ENCODE assay signal across 9 mouse cellular contexts in genomic region chr2:91948151-91948509, GRCm38 (mm10). TPM values are rescaled to one million over a fixed set of nuclear protein-coding genes. Genes with fewer than 3 reads are reported as not detected.
A peak's percentile ranks its signal among the peaks of the same experiment; 100 is the strongest.
DNase-seq lines count a peak whose midpoint lies in the region; ATAC-seq and TF ChIP-seq lines count a peak whose summit lies in the region.
"Had no signal": no experiment of that assay in that cellular context is flagged by ENCODE, and none has a peak within 500 bp of the region (broad histone marks: within the 10 kb centered on the region; RNA-seq: fewer than 3 reads in every experiment).

No protein-coding gene starts in this region.

- H3K9me3 ChIP-seq in midbrain, embryonic 11.5 days (ENCODE audit: control insufficient read depth, low read length), result no peaks in the 10 kb centered on the region
- H3K9me3 ChIP-seq in midbrain, postnatal 0 days (ENCODE audit: low read length), result no peaks in the 10 kb centered on the region
- no peaks in the 10 kb centered on the region for H3K9me3 ChIP-seq in forebrain, embryonic 16.5 days (ENCODE audit: control insufficient read depth, low read length)
- no peaks in the 10 kb centered on the region for H3K9me3 ChIP-seq in liver, embryonic 13.5 days (replicated peaks)

- peaks cover 27% of the 10 kb centered on the region for H3K4me1 ChIP-seq in midbrain, embryonic 11.5 days (ENCODE audit: control insufficient read depth, insufficient read depth, low read length)
- 0 out of 2 replicates have a peak, but pooled peaks cover 14% of the 10 kb centered on the region for H3K4me1 ChIP-seq in midbrain, postnatal 0 days (ENCODE audit: insufficient read depth, low read length)
- peaks cover 41% of the 10 kb centered on the region for H3K4me1 ChIP-seq in forebrain, embryonic 16.5 days (replicated peaks; ENCODE audit: control insufficient read depth, insufficient read depth, low read length)
- peaks cover 97% of the 10 kb centered on the region for H3K4me1 ChIP-seq in liver, embryonic 13.5 days (replicated peaks)
- H3K4me1 ChIP-seq in small intestine, adult 2 months (ENCODE audit: control insufficient read depth, insufficient read depth, insufficient read length, low read length), result peaks cover 37% of the 10 kb centered on the region

- TF ChIP-seq CTCF in midbrain, postnatal 0 days (IDR thresholded peaks at IDR 0.05), result no peak
- TF ChIP-seq CTCF in small intestine, adult 2 months (IDR thresholded peaks at IDR 0.05; ENCODE audit: extremely low read depth, insufficient read length, insufficient replicate concordance, low read depth, low read length), result no peak

- no peaks in the 10 kb centered on the region for H3K27me3 ChIP-seq in midbrain, embryonic 11.5 days (ENCODE audit: control insufficient read depth, insufficient read depth, low read length)
- no peaks in the 10 kb centered on the region for H3K27me3 ChIP-seq in midbrain, postnatal 0 days (ENCODE audit: insufficient read depth, low read length)
- H3K27me3 ChIP-seq in forebrain, embryonic 16.5 days (replicated peaks; ENCODE audit: control insufficient read depth, insufficient read depth, low read length), result no peaks in the 10 kb centered on the region
- H3K27me3 ChIP-seq in liver, embryonic 13.5 days, result no peaks in the 10 kb centered on the region
- H3K27me3 ChIP-seq in small intestine, adult 2 months (ENCODE audit: control insufficient read depth, insufficient read depth, low read length), result no peaks in the 10 kb centered on the region

- H3K27ac ChIP-seq in midbrain, embryonic 11.5 days (ENCODE audit: low read depth, low read length), result no peak overlapping the region
- H3K27ac ChIP-seq in midbrain, postnatal 0 days (ENCODE audit: low read depth, low read length), result no peak overlapping the region
- H3K27ac ChIP-seq in forebrain, embryonic 16.5 days (ENCODE audit: low read length), result 0 out of 2 replicates have a peak overlapping the region, but pooled peaks have one; percentile 24
- peak overlapping the region; percentile 97 for H3K27ac ChIP-seq in liver, embryonic 13.5 days
- H3K27ac ChIP-seq in small intestine, adult 2 months (ENCODE audit: insufficient read depth, low read depth, low read length), result peak overlapping the region; percentile 56

- H3K36me3 ChIP-seq in midbrain, embryonic 11.5 days (ENCODE audit: control insufficient read depth, insufficient read depth, low read length), result no peaks in the 10 kb centered on the region
- H3K36me3 ChIP-seq in midbrain, postnatal 0 days (ENCODE audit: insufficient read depth, low read length), result no peaks in the 10 kb centered on the region; the same call in 1 of the 2 replicates
- no peaks in the 10 kb centered on the region for H3K36me3 ChIP-seq in forebrain, embryonic 16.5 days (ENCODE audit: control insufficient read depth, insufficient read depth)
- peaks cover 30% of the 10 kb centered on the region for H3K36me3 ChIP-seq in liver, embryonic 13.5 days
- peaks cover 12% of the 10 kb centered on the region for H3K36me3 ChIP-seq in small intestine, adult 2 months (ENCODE audit: control insufficient read depth, insufficient read depth, low read length)

- intact Hi-C loops in left cerebral cortex, postnatal 14 days (cut with DNase I), result no loop called here

- ATAC-seq in midbrain, embryonic 11.5 days (ENCODE audit: low FRiP score), result no peak
- no peak for ATAC-seq in midbrain, postnatal 0 days (ENCODE audit: low FRiP score)
- ATAC-seq in forebrain, embryonic 16.5 days, result no peak
- peak; percentile 45 for ATAC-seq in liver, embryonic 13.5 days (ENCODE audit: low read depth)

- no peak for DNase-seq in midbrain, embryonic 11.5 days (ENCODE audit: low spot score, missing footprints)
- no peak for DNase-seq in midbrain, postnatal 0 days (ENCODE audit: low spot score)
- peak; percentile 68 for DNase-seq in liver, embryonic 13.5 days
- no peak for DNase-seq in left cerebral cortex, postnatal 14 days (ENCODE audit: low spot score in 2 of 2)
- DNase-seq in layer of hippocampus, adult 18-20 months (ENCODE audit: low spot score in 2 of 2), result no peak
- no peak for DNase-seq in MN1 (ENCODE audit: low spot score)
- DNase-seq: thymus, postnatal 4 days had no signal

- peak overlapping the region; percentile 4; the same call in 1 of the 2 replicates for H3K9ac ChIP-seq in midbrain, embryonic 11.5 days (ENCODE audit: low read length)
- H3K9ac ChIP-seq in midbrain, postnatal 0 days (replicated peaks; ENCODE audit: low read length, poor library complexity, severe bottlenecking), result no peak overlapping the region
- H3K9ac ChIP-seq in forebrain, embryonic 16.5 days (replicated peaks; ENCODE audit: low read depth, low read length), result no peak overlapping the region
- H3K9ac ChIP-seq in liver, embryonic 13.5 days, result peak overlapping the region; percentile 85

- no peak for TF ChIP-seq POLR2A in small intestine, adult 2 months (IDR thresholded peaks at IDR 0.05; ENCODE audit: low read depth, low read length)

- no peak overlapping the region for H3K4me2 ChIP-seq in midbrain, embryonic 11.5 days
- H3K4me2 ChIP-seq in midbrain, postnatal 0 days (ENCODE audit: low read depth, low read length, poor library complexity, severe bottlenecking), result no peak overlapping the region
- no peak overlapping the region for H3K4me2 ChIP-seq in forebrain, embryonic 16.5 days (ENCODE audit: low read length)
- H3K4me2 ChIP-seq in liver, embryonic 13.5 days, result peak overlapping the region; percentile 81

- H3K4me3 ChIP-seq in midbrain, embryonic 11.5 days (ENCODE audit: low read depth, low read length), result no peak overlapping the region
- no peak overlapping the region for H3K4me3 ChIP-seq in midbrain, postnatal 0 days (ENCODE audit: low read depth, low read length)
- no peak overlapping the region for H3K4me3 ChIP-seq in forebrain, embryonic 16.5 days (replicated peaks; ENCODE audit: low read length)
- peak overlapping the region; percentile 63 for H3K4me3 ChIP-seq in liver, embryonic 13.5 days (replicated peaks)
- peak overlapping the region; percentile 10; the same call in 1 of the 2 replicates for H3K4me3 ChIP-seq in small intestine, adult 2 months (ENCODE audit: low read depth, low read length)

- WGBS in midbrain, embryonic 11.5 days, result 78% methylated on average over 6 of the region's 6 CpGs
- 84% methylated on average over 6 of the region's 6 CpGs for WGBS in midbrain, postnatal 0 days
- WGBS in forebrain, embryonic 16.5 days, result 86% methylated on average over 6 of the region's 6 CpGs
- WGBS in liver, embryonic 13.5 days (ENCODE audit: insufficient replicate concordance), result 15% methylated on average over 6 of the region's 6 CpGs
- WGBS in small intestine, adult 2 months, result 30% methylated on average over 6 of the region's 6 CpGs

RNA-seq across cellular contexts. Expression of gene Gm9821, which starts 2.6 kb away (rescaled TPM):
- polyA plus RNA-seq in midbrain, embryonic 11.5 days (2014; fragmentation: Nextera tagmentation; extraction: Ambion mirVana), result 0.25 TPM in 1 of 2 replicates, not detected in the other
- 0.11 TPM in 1 of 2 replicates, not detected in the other for total RNA-seq in midbrain, postnatal 0 days (2014; rRNA removed)
- 0.14 TPM in 1 of 2 replicates, not detected in the other for polyA plus RNA-seq in midbrain, postnatal 0 days (2015; fragmentation: Nextera tagmentation; extraction: Ambion mirVana)
- 0.37 and 0.46 TPM in 2 replicates for polyA plus RNA-seq in forebrain, embryonic 16.5 days (2015; fragmentation: Nextera tagmentation; extraction: Ambion mirVana)
- polyA plus RNA-seq in liver, embryonic 13.5 days (2015; fragmentation: Nextera tagmentation; extraction: Ambion mirVana), result 0.80 and 0.89 TPM in 2 replicates
- polyA plus RNA-seq in small intestine, adult 2 months (2012; rRNA removed), result not detected in 2 replicates
- total RNA-seq in left cerebral cortex, postnatal 14 days (2021), result not detected
- total RNA-seq in layer of hippocampus, adult 18-20 months (2021), result not detected

RNA-seq across cellular contexts. Expression of gene Mdk, which starts 16.0 kb away (rescaled TPM):
- 926 and 968 TPM in 2 replicates for polyA plus RNA-seq in midbrain, embryonic 11.5 days (2014; fragmentation: Nextera tagmentation; extraction: Ambion mirVana)
- 39.0 and 40.8 TPM in 2 replicates for total RNA-seq in midbrain, postnatal 0 days (2014; rRNA removed)
- 71.0 and 71.4 TPM in 2 replicates for polyA plus RNA-seq in midbrain, postnatal 0 days (2015; fragmentation: Nextera tagmentation; extraction: Ambion mirVana)
- 256 and 290 TPM in 2 replicates for polyA plus RNA-seq in forebrain, embryonic 16.5 days (2015; fragmentation: Nextera tagmentation; extraction: Ambion mirVana)
- polyA plus RNA-seq in liver, embryonic 13.5 days (2015; fragmentation: Nextera tagmentation; extraction: Ambion mirVana), result 50.1 and 52.2 TPM in 2 replicates
- 2.4 and 5.9 TPM in 2 replicates for polyA plus RNA-seq in small intestine, adult 2 months (2012; rRNA removed)
- 10 to 100 TPM; 24.9 to 26.3 TPM for total RNA-seq in left cerebral cortex, postnatal 14 days (2021)
- total RNA-seq in layer of hippocampus, adult 18-20 months (2021), result 10 to 100 TPM; 23.9 to 25.5 TPM

RNA-seq across cellular contexts. Expression of gene Chrm4, which starts 21.1 kb away (rescaled TPM):
- 0.26 and 0.37 TPM in 2 replicates for polyA plus RNA-seq in midbrain, embryonic 11.5 days (2014; fragmentation: Nextera tagmentation; extraction: Ambion mirVana)
- 1.8 and 4.0 TPM in 2 replicates for total RNA-seq in midbrain, postnatal 0 days (2014; rRNA removed)
- polyA plus RNA-seq in midbrain, postnatal 0 days (2015; fragmentation: Nextera tagmentation; extraction: Ambion mirVana), result 0.25 and 0.34 TPM in 2 replicates
- polyA plus RNA-seq in forebrain, embryonic 16.5 days (2015; fragmentation: Nextera tagmentation; extraction: Ambion mirVana), result 2.4 and 2.6 TPM in 2 replicates
- polyA plus RNA-seq in liver, embryonic 13.5 days (2015; fragmentation: Nextera tagmentation; extraction: Ambion mirVana), result 0.07 and 0.09 TPM in 2 replicates
- polyA plus RNA-seq in small intestine, adult 2 months (2012; rRNA removed), result 2.2 and 2.9 TPM in 2 replicates
- 10 to 100 TPM; 37.3 to 42.0 TPM for total RNA-seq in left cerebral cortex, postnatal 14 days (2021)
- 10 to 100 TPM; 32.0 to 32.6 TPM for total RNA-seq in layer of hippocampus, adult 18-20 months (2021)

RNA-seq across cellular contexts. Expression of gene Dgkz, which starts 27.5 kb away (rescaled TPM):
- 19.2 and 23.7 TPM in 2 replicates for polyA plus RNA-seq in midbrain, embryonic 11.5 days (2014; fragmentation: Nextera tagmentation; extraction: Ambion mirVana)
- total RNA-seq in midbrain, postnatal 0 days (2014; rRNA removed), result 99.8 and 144 TPM in 2 replicates
- 35.1 and 36.6 TPM in 2 replicates for polyA plus RNA-seq in midbrain, postnatal 0 days (2015; fragmentation: Nextera tagmentation; extraction: Ambion mirVana)
- polyA plus RNA-seq in forebrain, embryonic 16.5 days (2015; fragmentation: Nextera tagmentation; extraction: Ambion mirVana), result 28.7 and 33.6 TPM in 2 replicates
- polyA plus RNA-seq in liver, embryonic 13.5 days (2015; fragmentation: Nextera tagmentation; extraction: Ambion mirVana), result 24.7 and 28.0 TPM in 2 replicates
- polyA plus RNA-seq in small intestine, adult 2 months (2012; rRNA removed), result 165 and 295 TPM in 2 replicates
- total RNA-seq in left cerebral cortex, postnatal 14 days (2021), result 100 to 1,000 TPM; 342 to 377 TPM
- 100 to 1,000 TPM; 499 to 596 TPM for total RNA-seq in layer of hippocampus, adult 18-20 months (2021)

Comparison
In these comparisons a context has a peak if more than half of its experiments do, and no peak if none do; other contexts are left out.
1. H3K9ac ChIP-seq: peak in midbrain, embryonic 11.5 days (single experiment) and liver, embryonic 13.5 days (single experiment); none in midbrain, postnatal 0 days (single experiment) and forebrain, embryonic 16.5 days (single experiment).
2. H3K27ac ChIP-seq: peak in forebrain, embryonic 16.5 days (single experiment), liver, embryonic 13.5 days (single experiment) and small intestine, adult 2 months (single experiment); none in midbrain, embryonic 11.5 days (single experiment) and midbrain, postnatal 0 days (single experiment).
3. H3K4me3 ChIP-seq: peak in liver, embryonic 13.5 days (single experiment) and small intestine, adult 2 months (single experiment); none in midbrain, embryonic 11.5 days (single experiment), midbrain, postnatal 0 days (single experiment) and forebrain, embryonic 16.5 days (single experiment).